Mouse (Mus musculus): ENCODE measurements around the gene Tspan5. TPM values are rescaled to one million over a fixed set of nuclear protein-coding genes. Genes with fewer than 3 reads are reported as not detected.
A peak's percentile ranks its signal among the peaks of the same experiment; 100 is the strongest.

Tspan5 gene
- polyA plus RNA-seq, 2 experiments, result 38.8 to 44.8 TPM

DNA sequence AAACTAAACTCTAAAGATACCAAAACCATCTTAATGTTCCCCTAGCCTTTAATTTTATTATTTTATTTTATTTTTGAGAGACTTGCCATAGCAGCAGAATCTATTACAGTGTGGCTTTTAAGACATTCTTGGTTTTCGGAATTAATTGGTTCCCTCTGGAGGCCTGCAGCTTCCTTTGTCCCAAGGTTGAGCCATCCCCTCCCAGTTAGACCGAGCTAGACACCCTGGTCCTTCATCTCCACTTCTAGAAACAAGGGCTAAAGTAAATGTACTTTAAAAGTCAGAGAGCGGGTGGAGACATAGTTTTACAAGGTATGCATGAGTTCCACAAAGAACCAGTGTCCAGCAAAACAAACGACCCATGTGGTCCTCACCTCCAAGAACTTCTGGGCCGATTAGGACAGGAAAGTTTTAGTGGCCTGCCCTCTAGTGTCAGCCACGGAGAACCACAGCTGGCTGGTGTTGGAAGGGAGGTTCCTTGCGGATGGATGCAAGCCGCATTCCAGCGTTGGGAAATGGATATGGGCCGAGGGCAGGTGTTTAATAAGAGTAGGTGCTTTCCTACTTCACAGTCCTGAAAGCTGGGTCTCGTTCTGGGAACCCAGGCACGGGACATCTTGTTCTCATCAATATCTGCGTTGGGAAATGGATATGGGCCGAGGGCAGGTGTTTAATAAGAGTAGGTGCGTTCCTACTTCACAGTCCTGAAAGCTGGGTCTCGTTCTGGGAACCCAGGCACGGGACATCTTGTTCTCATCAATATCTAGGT, 164.3 kb downstream of the Tspan5 start:
- H3K27me3 ChIP-seq (ENCODE audit: control insufficient read depth, insufficient read depth, low read length), result no peaks in the 10 kb centered on the region
- ATAC-seq (ENCODE audit: low FRiP score, low read depth) (peak; percentile 62), DNase-seq (ENCODE audit: low spot score) (peak; percentile 85)
- H3K4me3 ChIP-seq (replicated peaks; ENCODE audit: low read length), result no peak overlapping the region
- H3K9ac ChIP-seq (ENCODE audit: low read depth, low read length, severe bottlenecking), result no peak overlapping the region
- H3K4me1 ChIP-seq (ENCODE audit: control insufficient read depth, insufficient read depth, low read length), result peaks cover 10% of the 10 kb centered on the region
- TF ChIP-seq POLR2A (IDR thresholded peaks at IDR 0.05; ENCODE audit: borderline replicate concordance, extremely low read depth, insufficient read depth, insufficient read length), result no peak
- H3K9me3 ChIP-seq (ENCODE audit: control insufficient read depth, low read length), result no peaks in the 10 kb centered on the region
- H3K27ac ChIP-seq (replicated peaks; ENCODE audit: low read depth, low read length), result no peak overlapping the region
- peaks cover 10% of the 10 kb centered on the region; the same call in 1 of the 2 replicates for H3K36me3 ChIP-seq (ENCODE audit: control insufficient read depth, insufficient read depth, low read length)
- H3K4me2 ChIP-seq (replicated peaks; ENCODE audit: low read depth, low read length, severe bottlenecking), result 0 out of 2 replicates have a peak overlapping the region, but pooled peaks have one; percentile 10
- WGBS, result 11% methylated on average over 17 of the region's 17 CpGs

DNA sequence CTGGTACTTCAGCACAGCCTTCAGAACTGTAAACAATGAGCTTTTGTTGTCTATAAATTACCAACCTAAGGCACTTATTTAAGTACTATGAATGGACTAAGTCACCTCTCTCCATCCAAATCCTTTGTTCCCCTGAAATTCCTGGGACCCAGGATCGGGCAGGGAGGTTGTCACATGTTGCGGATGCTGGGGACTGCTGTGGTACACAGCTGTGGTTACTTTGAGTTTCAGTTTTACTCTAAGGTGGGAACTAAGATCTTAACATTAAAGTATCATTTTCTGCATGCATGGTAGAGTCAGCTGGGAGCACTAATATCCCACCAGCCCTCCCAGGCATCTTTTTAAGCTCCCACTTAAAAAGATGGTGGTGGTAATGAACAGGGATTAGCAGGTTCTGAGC, 167.3 kb downstream of the Tspan5 start:
- no peaks in the 10 kb centered on the region for H3K36me3 ChIP-seq (ENCODE audit: control insufficient read depth, insufficient read depth, low read length)
- no peak for TF ChIP-seq POLR2A (IDR thresholded peaks at IDR 0.05; ENCODE audit: borderline replicate concordance, extremely low read depth, insufficient read depth, insufficient read length)
- DNase-seq (ENCODE audit: low spot score), result no peak
- H3K27me3 ChIP-seq (ENCODE audit: control insufficient read depth, insufficient read depth, low read length), result no peaks in the 10 kb centered on the region
- H3K4me3 ChIP-seq (replicated peaks; ENCODE audit: low read length), result no peak overlapping the region
- H3K9ac ChIP-seq (ENCODE audit: low read depth, low read length, severe bottlenecking), result no peak overlapping the region
- H3K27ac ChIP-seq (replicated peaks; ENCODE audit: low read depth, low read length), result no peak overlapping the region
- H3K4me2 ChIP-seq (replicated peaks; ENCODE audit: low read depth, low read length, severe bottlenecking), result no peak overlapping the region
- no peaks in the 10 kb centered on the region for H3K9me3 ChIP-seq (ENCODE audit: control insufficient read depth, low read length)
- 83% methylated on average over 2 of the region's 2 CpGs for WGBS
- H3K4me1 ChIP-seq (ENCODE audit: control insufficient read depth, insufficient read depth, low read length), result peaks cover 10% of the 10 kb centered on the region
- ATAC-seq (ENCODE audit: low FRiP score, low read depth), result no peak

DNA sequence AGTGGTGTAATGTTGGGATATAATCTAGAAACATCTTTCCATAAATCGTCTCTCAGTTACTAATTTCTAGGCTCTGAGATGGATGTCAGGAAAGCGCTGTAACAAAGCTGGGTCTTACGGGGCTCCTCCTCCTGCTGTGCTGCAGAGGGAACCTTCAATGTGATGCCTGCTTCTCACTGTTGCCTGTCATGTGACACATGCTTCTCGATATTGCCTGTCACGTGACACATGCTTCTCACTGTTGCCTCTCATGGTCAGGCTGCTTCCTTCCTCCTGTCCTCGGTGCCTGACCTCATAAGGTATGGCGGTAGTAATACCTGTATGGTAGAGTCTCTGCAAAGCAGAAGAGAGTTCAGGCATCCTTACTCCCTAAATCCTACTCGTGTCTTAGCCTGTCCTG, 170.5 kb downstream of the Tspan5 start:
- TF ChIP-seq POLR2A (IDR thresholded peaks at IDR 0.05; ENCODE audit: borderline replicate concordance, extremely low read depth, insufficient read depth, insufficient read length), result no peak
- ATAC-seq (ENCODE audit: low FRiP score, low read depth), result no peak
- 91% methylated on average over 8 of the region's 8 CpGs for WGBS
- H3K36me3 ChIP-seq (ENCODE audit: control insufficient read depth, insufficient read depth, low read length), result no peaks in the 10 kb centered on the region
- DNase-seq (ENCODE audit: low spot score), result no peak
- no peak overlapping the region for H3K9ac ChIP-seq (ENCODE audit: low read depth, low read length, severe bottlenecking)
- no peak overlapping the region for H3K27ac ChIP-seq (replicated peaks; ENCODE audit: low read depth, low read length)
- H3K9me3 ChIP-seq (ENCODE audit: control insufficient read depth, low read length), result no peaks in the 10 kb centered on the region
- no peaks in the 10 kb centered on the region for H3K27me3 ChIP-seq (ENCODE audit: control insufficient read depth, insufficient read depth, low read length)
- no peak overlapping the region for H3K4me2 ChIP-seq (replicated peaks; ENCODE audit: low read depth, low read length, severe bottlenecking)
- no peak overlapping the region for H3K4me3 ChIP-seq (replicated peaks; ENCODE audit: low read length)
- peaks cover 5% of the 10 kb centered on the region; the same call in 1 of the 2 replicates for H3K4me1 ChIP-seq (ENCODE audit: control insufficient read depth, insufficient read depth, low read length)

DNA sequence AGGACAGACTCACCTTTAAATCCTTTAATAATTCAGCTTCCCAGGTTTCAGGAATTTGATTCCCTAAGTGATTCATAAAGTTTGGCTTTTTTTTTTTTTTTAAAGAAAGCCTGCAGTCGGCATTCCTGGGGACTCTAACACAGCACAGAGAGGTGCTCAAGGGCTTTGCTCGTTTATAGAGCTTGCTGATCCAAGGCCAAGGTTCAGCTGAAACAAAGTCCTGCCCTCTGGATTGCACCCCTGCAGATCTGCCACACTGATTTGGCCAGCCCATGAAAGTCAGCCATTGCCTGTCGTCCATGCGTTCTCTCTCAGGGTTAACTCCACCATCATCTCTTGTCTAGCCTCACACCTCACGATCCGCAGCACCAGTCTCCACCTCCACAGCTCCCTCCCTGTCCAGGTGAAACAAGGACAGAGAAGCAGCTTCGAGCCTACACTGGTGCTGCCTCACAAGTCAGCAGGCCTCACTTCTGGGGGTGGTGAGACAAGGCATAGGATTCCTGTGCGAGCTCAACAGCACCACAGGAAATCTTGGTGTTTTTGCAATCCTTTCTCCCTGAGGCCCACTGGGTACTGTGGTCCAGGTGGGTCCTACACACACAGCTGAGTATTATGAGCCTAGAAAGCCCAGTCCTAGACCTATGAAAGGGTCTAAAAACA, 172.8 kb downstream of the Tspan5 start:
- 37% methylated on average over 8 of the region's 8 CpGs for WGBS
- ATAC-seq (ENCODE audit: low FRiP score, low read depth), result no peak

DNA sequence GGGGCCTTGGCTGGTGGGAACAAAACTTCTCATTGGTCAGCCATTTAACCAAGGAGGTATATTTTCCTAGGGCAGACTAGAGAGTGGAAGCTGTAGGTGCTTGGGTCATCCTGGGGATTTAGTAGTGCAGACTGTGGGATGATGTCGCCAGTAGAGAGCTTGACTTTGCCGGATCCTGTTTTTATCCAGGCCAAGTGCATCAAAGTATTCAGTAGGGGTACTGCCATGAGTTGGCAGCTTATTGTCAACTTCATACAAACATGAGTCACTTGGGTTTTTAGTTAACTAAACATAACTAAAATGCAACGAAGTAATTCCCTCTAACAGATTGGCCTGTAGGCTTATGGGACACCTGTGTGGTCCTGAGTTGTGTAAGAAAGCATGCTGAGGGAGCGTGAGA, 174.6 kb downstream of the Tspan5 start:
- DNase-seq (ENCODE audit: low spot score), result no peak
- H3K9me3 ChIP-seq (ENCODE audit: control insufficient read depth, low read length), result no peaks in the 10 kb centered on the region
- H3K27ac ChIP-seq (replicated peaks; ENCODE audit: low read depth, low read length), result no peak overlapping the region

More for the DNA sequence above, 172.8 kb downstream of the Tspan5 start:
- no peak for DNase-seq (ENCODE audit: low spot score)
- H3K4me2 ChIP-seq (replicated peaks; ENCODE audit: low read depth, low read length, severe bottlenecking), result no peak overlapping the region
- no peak overlapping the region for H3K27ac ChIP-seq (replicated peaks; ENCODE audit: low read depth, low read length)
- H3K4me1 ChIP-seq (ENCODE audit: control insufficient read depth, insufficient read depth, low read length), result peaks cover 5% of the 10 kb centered on the region; the same call in 1 of the 2 replicates
- no peaks in the 10 kb centered on the region for H3K9me3 ChIP-seq (ENCODE audit: control insufficient read depth, low read length)
- H3K9ac ChIP-seq (ENCODE audit: low read depth, low read length, severe bottlenecking), result 0 out of 2 replicates have a peak overlapping the region, but pooled peaks have one; percentile 16
- no peak for TF ChIP-seq POLR2A (IDR thresholded peaks at IDR 0.05; ENCODE audit: borderline replicate concordance, extremely low read depth, insufficient read depth, insufficient read length)
- H3K27me3 ChIP-seq (ENCODE audit: control insufficient read depth, insufficient read depth, low read length), result no peaks in the 10 kb centered on the region
- no peak overlapping the region for H3K4me3 ChIP-seq (replicated peaks; ENCODE audit: low read length)
- no peaks in the 10 kb centered on the region for H3K36me3 ChIP-seq (ENCODE audit: control insufficient read depth, insufficient read depth, low read length)

More for the DNA sequence above, 174.6 kb downstream of the Tspan5 start:
- no peak overlapping the region for H3K9ac ChIP-seq (ENCODE audit: low read depth, low read length, severe bottlenecking)
- H3K4me2 ChIP-seq (replicated peaks; ENCODE audit: low read depth, low read length, severe bottlenecking), result no peak overlapping the region
- H3K4me1 ChIP-seq (ENCODE audit: control insufficient read depth, insufficient read depth, low read length), result peaks cover 5% of the 10 kb centered on the region; the same call in 1 of the 2 replicates
- no peak for ATAC-seq (ENCODE audit: low FRiP score, low read depth)
- 86% methylated on average over 4 of the region's 4 CpGs for WGBS
- no peaks in the 10 kb centered on the region for H3K27me3 ChIP-seq (ENCODE audit: control insufficient read depth, insufficient read depth, low read length)
- H3K36me3 ChIP-seq (ENCODE audit: control insufficient read depth, insufficient read depth, low read length), result no peaks in the 10 kb centered on the region
- no peak for TF ChIP-seq POLR2A (IDR thresholded peaks at IDR 0.05; ENCODE audit: borderline replicate concordance, extremely low read depth, insufficient read depth, insufficient read length)
- H3K4me3 ChIP-seq (replicated peaks; ENCODE audit: low read length), result no peak overlapping the region
